Mouse (Mus musculus) gastrocnemius, postnatal 25 days (tissue): ENCODE results near the gene Gm26558. TPM values are rescaled to one million over a fixed set of nuclear protein-coding genes. Genes with fewer than 3 reads are reported as not detected.

ENCODE experiments used
- DNase-seq: peaks from one replicate; pipeline ENCODE4 v3.0.0; 2022
- long read RNA-seq, 2 experiments: library from polyadenylated mRNA; stranded (forward); transcript quantifications; one replicate each; pipeline ENCODE4 v2.0.0; 2021
- total RNA-seq, 2 experiments: library from RNA; stranded (reverse); gene quantifications; 1 replicate in 1 of 2; 2 replicates in 1 of 2; pipeline ENCODE4 v1.2.3; 2021

Gm26558 gene
- not detected for total RNA-seq
- long read RNA-seq, experiment 1: 0 reads
- long read RNA-seq, experiment 2: 0 reads

DNA sequence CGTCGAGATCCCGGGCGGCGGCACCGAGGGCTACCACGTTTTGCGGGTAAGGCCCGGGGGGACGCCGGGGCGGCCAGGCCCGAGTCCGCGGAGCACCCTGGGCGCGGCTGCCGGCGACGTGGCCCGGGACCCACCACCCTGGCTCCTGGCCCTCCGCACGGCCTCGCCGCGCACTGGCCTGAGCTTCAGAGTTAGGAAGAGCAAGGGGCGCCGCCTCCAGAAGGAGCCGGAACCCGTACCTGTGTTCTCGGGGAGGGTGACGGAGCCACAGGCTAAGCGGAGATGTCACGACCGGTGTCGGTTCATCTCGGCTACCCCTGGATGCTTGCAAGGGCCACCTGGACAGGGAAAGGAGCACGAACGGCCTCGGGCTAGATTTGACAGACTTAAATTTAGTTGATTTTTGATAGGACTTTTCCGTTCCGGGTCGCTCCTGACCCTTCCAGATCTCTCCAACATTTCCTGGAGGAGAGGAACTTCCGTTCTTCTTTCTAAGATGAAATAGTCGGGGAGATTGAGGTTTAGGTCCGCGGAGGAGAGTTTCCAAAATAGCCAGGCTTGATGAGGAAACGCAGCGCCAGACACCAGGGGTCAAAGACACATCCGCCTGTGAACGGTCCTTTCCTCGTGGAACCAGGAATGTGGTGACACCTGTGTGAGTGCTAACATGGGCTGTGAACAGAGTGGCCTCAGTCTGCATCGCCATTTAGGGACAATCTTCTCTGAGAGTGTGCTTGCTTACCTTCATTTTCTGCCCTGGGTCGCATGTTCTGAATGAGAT lies at the start of gene Gm26558:
Gene Gm26558 (minus strand): TSS at position 394 of the 781 bp plus-strand sequence.
- peak; percentile 8 for DNase-seq

GRCm38 (mm10) chr2:70710878-70711277 lies 49.0 kb upstream of the Gm26558 start:
- no peak for DNase-seq

DNA sequence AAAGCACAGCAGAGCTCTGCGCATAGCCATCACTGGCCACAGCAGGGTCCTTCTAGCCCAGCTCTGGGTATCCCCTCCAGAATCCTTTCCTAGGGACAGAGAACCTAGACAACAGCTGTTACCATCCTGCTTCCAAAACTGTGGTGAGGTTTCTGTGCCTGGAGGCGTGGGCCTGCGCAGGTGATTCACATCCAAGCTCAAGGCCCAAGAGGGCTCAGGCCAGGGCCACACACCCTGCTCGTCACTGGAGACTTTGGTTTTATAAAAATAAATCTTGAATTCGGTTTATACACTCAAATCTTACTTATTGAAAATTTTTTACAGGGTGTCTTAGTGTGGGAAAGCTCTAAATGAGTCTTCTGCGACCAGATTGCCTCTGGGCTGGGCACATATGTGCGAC lies 48.3 kb upstream of the Gm26558 start:
- no peak for DNase-seq

GRCm38 (mm10) chr2:70708986-70709730 lies 47.2 kb upstream of the Gm26558 start:
- no peak for DNase-seq

DNA sequence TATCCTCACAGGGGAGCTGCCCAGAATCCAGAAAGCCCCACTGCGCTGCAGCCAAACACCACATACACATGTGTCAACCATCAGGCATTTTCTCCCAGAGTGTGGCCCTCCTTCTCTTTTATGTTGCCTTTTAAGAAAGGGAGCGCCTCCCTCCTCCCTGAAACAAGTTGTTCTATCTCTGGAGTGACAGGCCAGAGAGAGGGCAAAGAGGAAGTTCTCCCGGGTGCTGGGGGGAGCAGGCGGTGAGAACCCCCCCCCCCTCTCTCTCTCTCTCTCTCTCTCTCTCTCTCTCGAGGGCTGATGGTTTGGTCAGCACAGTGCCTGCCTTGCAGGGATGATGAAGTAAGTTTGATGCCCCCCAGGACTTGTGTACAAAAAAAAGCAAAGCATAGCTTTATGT lies 40.5 kb upstream of the Gm26558 start:
- no peak for DNase-seq

GRCm38 (mm10) chr2:70701571-70701970 lies 39.7 kb upstream of the Gm26558 start:
- DNase-seq: no peak

DNA sequence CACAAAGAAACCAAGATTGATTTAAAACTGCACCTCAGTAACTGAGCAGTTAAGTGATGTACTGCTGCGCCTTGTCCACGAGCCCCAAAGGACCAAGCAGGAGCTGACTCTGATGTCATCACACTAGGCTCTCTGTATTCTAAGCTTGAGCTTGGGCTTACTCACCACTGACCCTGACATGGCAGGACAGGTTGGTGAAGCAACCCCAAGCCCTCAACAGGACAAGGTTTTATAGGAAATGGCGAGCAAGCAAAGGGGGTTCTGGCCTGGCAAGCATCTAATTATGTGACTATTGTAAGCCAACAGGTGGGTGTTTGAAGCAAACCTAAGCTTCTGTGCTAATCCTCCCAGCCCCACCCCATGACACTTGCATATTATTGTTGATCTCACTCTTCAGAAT lies 38.9 kb upstream of the Gm26558 start:
- DNase-seq: no peak

DNA sequence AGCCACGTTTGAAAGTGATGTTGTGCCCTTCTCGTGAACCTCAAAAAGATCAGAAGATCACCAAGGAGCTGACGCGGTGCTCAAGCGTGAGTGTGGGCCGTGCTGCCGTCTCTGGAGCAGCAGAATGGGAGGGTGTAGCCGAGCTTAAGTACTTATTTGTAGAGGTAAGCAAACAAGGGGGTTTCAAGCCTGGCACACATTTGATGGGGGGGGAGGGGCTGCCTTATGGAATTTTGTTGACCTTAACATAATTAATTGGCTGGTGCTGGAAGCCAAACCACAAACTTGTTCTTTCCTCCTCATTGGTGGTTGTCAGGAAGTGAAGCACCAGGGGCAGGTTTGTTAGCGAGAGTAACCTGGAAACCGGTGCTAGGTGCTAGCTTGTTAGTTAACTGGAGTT lies 33.8 kb upstream of the Gm26558 start:
- no peak for DNase-seq

DNA sequence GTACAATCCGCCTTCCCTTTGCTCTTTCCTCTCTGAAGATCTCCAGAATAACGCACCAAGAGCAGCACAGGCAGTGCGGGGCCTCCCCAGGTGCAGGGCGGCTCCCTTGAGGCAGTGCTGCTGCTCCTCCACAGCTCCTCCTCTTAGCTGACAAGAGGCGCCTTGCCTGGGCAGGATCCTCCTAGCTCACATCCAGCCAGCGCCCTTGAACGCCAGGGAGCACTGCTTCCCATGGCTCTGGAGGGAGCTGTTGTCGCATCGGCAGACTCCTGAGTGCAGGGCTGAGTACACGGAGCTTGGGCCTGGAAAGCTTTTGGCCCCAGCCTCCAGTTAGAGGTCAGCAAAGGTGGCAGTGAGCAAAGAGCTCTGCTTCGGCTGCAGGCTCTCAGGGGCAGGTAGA lies 28.3 kb upstream of the Gm26558 start:
- DNase-seq: peak; percentile 39

GRCm38 (mm10) chr2:70688454-70689078 lies 26.7 kb upstream of the Gm26558 start:
- DNase-seq: no peak

DNA sequence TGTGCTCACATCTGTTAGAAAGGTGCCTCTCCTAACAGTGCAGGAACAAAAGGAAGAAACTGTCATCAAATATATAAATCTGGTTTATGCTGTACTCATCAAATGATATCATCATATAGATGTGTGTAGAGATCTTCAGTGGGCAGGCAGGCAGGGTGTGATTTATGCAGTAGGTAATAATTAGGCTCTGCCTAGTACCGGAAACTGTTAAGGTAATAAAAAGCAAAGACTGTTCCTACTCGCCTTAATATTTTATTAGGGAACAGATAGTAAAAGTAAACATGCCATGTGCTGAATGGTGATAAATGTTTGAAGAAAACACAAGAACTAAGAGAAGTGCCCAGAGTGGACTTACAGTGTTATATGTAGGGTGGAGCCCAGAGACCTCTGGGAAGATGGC lies 20.4 kb upstream of the Gm26558 start:
- no peak for DNase-seq

DNA sequence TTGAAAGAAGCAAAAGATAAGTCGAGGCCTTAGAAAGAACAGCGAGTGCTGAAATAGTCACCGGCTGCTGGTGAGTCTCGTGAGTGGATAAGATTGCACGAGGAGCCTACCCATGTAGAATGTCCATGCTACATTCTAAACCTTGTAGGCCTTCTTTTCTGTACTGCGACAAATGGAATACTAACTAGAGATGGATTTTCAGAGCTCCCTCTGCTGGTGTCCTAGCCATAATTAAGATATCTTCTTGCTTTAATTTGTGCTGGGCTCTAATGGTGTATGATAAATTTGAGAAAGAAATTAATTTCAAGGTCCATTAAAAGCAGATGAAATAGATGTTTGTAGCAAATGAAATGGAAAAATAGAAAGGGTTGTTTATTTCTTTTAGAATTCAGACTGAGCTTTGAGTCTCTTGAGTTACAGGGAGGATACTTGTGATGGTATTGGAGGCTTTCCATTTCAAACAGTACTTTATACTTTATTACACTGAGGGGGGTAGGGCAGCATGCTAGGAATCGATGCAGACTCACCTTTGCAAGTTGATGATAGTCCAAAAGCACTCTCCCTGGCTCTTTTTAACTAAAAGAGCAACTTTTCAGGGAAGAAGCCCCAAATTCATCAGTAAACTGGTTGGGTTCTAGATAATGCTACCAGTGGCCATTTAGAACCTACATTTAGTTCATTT lies 11.7 kb upstream of the Gm26558 start:
- no peak for DNase-seq

GRCm38 (mm10) chr2:70672476-70672875 lies 10.6 kb upstream of the Gm26558 start:
- no peak for DNase-seq

- no peak for DNase-seq
Observed at GRCm38 (mm10) chr2:70669896-70670295, 8.0 kb upstream of the Gm26558 start.

- no peak for DNase-seq
Observed at GRCm38 (mm10) chr2:70669241-70669640, 7.3 kb upstream of the Gm26558 start.

GRCm38 (mm10) chr2:70667016-70667415 lies 5.1 kb upstream of the Gm26558 start:
- no peak for DNase-seq

DNA sequence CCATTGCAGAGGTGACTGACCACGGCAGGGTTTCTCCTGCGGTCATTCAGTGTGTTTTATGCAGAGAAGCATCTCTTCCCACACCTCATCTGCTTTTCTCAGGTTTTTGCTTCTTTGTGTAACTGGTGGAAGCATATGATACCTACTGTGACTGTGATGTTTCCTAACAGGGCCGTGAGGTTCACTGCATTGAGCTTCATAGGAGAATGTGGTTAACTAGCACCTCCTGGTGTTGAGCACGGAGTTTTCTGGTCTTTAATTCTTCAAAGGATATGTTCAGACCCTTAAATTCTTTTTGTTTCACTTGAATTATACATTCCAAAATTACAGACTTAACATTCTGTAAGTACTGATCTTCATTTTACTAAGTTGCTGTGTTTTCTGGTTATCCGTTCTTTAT lies 1.9 kb upstream of the Gm26558 start:
- no peak for DNase-seq

DNA sequence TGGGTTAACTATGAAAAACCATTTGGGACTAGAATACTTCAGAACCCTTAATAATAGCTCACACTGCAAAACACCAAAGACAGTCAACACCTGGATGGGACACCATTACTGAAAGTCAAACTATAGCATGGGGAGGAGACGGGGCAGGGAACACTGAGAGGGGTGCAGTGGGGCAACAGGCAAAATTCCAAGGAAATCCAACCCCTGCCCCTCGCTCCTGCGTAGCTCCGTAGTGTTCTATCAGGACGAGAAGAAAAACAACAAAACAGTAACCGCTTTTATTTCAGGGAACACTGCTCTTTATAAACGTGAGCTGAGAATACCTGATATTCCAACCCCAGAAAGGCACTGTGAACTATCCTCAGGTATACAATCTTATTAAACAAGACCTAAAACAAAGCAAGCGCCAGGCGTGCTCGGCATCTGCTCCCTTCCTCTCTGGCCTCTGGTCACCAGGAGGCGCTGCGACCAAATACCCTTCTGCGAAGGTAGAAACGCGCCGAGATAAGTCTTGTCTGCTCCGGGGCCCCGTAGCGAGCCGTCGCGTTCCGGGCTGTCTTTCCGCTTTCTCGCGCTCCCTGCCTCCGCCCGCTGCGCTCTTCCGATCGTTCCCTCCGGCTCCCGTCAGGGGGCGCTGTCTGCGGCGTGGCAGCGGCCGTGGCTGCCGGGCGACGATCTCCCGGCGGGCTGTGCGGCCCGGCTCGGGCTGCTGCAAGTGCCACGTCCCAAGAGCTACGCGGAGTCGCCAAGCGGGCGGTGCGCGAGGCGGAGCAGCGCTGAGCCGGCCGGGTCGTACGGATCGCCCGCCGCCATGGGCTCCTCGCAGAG lies 807 bp downstream of the Gm26558 start, which contains the start of gene Gorasp2:
Gene Gorasp2 (plus strand): TSS at position 690 of the 828 bp plus-strand sequence.
- DNase-seq: peak; percentile 93

DNA sequence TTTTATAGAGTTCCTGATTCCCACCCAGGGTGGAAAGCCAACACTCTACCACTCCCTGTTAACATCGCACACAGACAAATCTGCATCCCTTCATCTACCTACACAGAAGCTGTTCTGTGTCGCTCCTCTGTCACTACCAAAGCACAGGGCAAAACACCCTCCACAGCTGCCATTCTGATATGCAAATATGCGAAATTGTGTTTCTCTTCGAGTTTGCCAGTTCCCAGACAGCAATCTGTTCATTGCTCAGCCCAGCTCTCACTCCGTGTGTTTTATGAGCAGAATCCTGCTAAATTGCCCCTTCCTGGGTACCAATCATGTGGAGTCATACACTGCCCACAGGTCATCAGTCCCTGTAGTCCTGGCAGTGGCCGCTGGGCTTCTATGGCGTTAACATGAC lies 4.8 kb downstream of the Gm26558 start:
- DNase-seq: no peak

DNA sequence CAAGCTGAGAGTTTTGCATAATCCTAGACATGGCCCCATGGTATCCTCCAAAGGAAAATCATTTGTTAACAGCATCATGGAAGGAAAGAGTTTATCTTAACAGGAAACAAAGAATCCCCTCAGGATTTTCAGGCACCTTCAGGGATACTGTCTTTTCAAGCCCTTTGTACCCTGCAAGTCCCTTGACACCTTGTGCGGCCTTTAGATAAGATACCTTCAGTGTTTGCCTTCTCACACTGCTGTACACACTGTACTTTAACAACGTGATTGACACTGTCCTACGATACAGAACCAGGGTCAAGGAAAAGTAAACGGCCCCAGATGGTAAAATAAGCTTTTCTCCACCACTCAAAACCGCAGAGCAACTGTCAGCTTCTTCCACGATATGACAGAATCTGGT lies 10.1 kb downstream of the Gm26558 start:
- no peak for DNase-seq

DNA sequence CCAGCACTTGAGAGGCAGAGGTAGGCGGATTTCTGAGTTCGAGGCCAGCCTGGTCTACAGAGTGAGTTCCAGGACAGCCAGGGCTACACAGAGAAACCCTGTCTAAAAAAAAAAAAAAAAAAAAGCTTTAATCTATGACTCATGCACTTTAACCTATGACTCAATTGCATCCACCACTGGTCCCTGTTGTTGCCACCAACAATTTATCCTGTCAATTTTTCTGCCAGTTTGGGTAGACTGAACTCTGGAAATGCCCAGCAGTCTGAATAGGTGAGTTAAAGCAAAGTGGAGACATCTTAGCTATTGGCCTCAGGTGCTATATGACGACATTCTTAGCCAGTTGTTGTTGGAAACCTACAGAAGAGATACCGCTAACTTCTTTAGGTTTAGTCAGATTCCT lies 12.4 kb downstream of the Gm26558 start:
- no peak for DNase-seq

DNA sequence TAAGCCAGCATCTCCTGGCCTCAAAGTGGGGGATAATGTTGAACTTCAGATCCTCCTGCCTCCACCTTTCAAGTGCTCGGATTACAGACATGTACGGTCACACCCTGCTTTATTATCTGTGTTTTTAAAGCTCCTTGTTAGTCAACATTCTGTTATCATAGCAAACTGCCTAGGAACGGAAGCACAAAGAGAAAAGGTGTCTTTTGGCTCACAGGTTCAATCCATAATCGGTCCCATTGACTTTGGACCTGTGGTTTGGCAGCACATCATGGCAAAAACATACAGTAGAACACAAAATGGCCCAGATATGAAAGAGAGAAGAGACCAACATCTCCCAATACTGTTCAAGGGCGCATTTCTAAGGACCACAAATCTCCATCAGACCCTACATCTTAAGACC lies 13.6 kb downstream of the Gm26558 start:
- no peak for DNase-seq
